ENCODE assay signal across 24 mouse cellular contexts in genomic region chr2:131488261-131488660, GRCm38 (mm10). TPM values are rescaled to one million over a fixed set of nuclear protein-coding genes. Genes with fewer than 3 reads are reported as not detected.
DNase-seq lines count a peak whose midpoint lies in the region; ATAC-seq and TF ChIP-seq lines count a peak whose summit lies in the region.
"Had no signal": no experiment of that assay in that cellular context is flagged by ENCODE, and none has a peak within 500 bp of the region (broad histone marks: within the 10 kb centered on the region; RNA-seq: fewer than 3 reads in every experiment).

No protein-coding gene starts in this region.

- peaks cover 11% of the 10 kb centered on the region for H3K79me2 ChIP-seq in C2C12 (ENCODE audit: control insufficient read depth, insufficient read depth)

- no peak overlapping the region for H3K27ac ChIP-seq in heart, embryonic 10.5 days
- 0 out of 2 replicates have a peak overlapping the region, but pooled peaks have one; percentile 66 for H3K27ac ChIP-seq in limb, embryonic 12.5 days
- H3K27ac ChIP-seq in midbrain, embryonic 10.5 days (replicated peaks) = no peak overlapping the region
- H3K27ac ChIP-seq: embryonic facial prominence, embryonic 13.5 days; embryonic facial prominence, embryonic 15.5 days; forebrain, embryonic 10.5 days; forebrain, embryonic 12.5 days had no signal

- no peak overlapping the region for H3ac ChIP-seq in C2C12 (ENCODE audit: control insufficient read depth, insufficient read length, low read depth)

- no peak overlapping the region for H3K4me3 ChIP-seq in heart, embryonic 10.5 days
- peak overlapping the region; percentile 6 for H3K4me3 ChIP-seq in C2C12 (ENCODE audit: insufficient read depth, poor library complexity, severe bottlenecking)
- no peak overlapping the region for H3K4me3 ChIP-seq in limb, embryonic 12.5 days (replicated peaks)
- no peak overlapping the region for H3K4me3 ChIP-seq in midbrain, embryonic 10.5 days
- H3K4me3 ChIP-seq: embryonic facial prominence, embryonic 13.5 days; embryonic facial prominence, embryonic 15.5 days; erythroblast, embryonic 14.5 days; forebrain, embryonic 10.5 days; forebrain, embryonic 12.5 days had no signal

- WGBS in heart, embryonic 10.5 days = 63% methylated on average over 4 of the region's 4 CpGs
- WGBS in limb, embryonic 12.5 days = 68% methylated on average over 4 of the region's 4 CpGs
- WGBS in midbrain, embryonic 10.5 days = 82% methylated on average over 4 of the region's 4 CpGs

- no peaks in the 10 kb centered on the region for H3K9me3 ChIP-seq in heart, embryonic 10.5 days
- no peaks in the 10 kb centered on the region for H3K9me3 ChIP-seq in limb, embryonic 12.5 days
- no peaks in the 10 kb centered on the region for H3K9me3 ChIP-seq in midbrain, embryonic 10.5 days (replicated peaks)
- H3K9me3 ChIP-seq: embryonic facial prominence, embryonic 13.5 days; embryonic facial prominence, embryonic 15.5 days; forebrain, embryonic 10.5 days; forebrain, embryonic 12.5 days had no signal

- peaks cover 6% of the 10 kb centered on the region; the same call in 1 of the 2 replicates for H3K27me3 ChIP-seq in heart, embryonic 10.5 days (ENCODE audit: insufficient read depth, poor library complexity, severe bottlenecking)
- H3K27me3 ChIP-seq in C2C12 (ENCODE audit: control insufficient read depth, insufficient read depth, insufficient read length) = no peaks in the 10 kb centered on the region
- no peaks in the 10 kb centered on the region for H3K27me3 ChIP-seq in limb, embryonic 12.5 days
- H3K27me3 ChIP-seq in midbrain, embryonic 10.5 days (ENCODE audit: low read depth, poor library complexity, severe bottlenecking) = peaks cover 27% of the 10 kb centered on the region
- H3K27me3 ChIP-seq: embryonic facial prominence, embryonic 13.5 days; embryonic facial prominence, embryonic 15.5 days had no signal

- intact Hi-C loops in heart, postnatal 36 days (cut with DNase I) = no loop called here

- no peak overlapping the region for H3K9ac ChIP-seq in limb, embryonic 12.5 days (replicated peaks)
- H3K9ac ChIP-seq: embryonic facial prominence, embryonic 13.5 days; embryonic facial prominence, embryonic 15.5 days; forebrain, embryonic 12.5 days had no signal

- no peak for TF ChIP-seq CTCF in C2C12 (IDR thresholded peaks at IDR 0.05; ENCODE audit: control insufficient read depth, insufficient read depth, insufficient read length)

- ATAC-seq in limb, embryonic 12.5 days (ENCODE audit: insufficient number of reproducible peaks, insufficient read depth, low FRiP score, low TSS enrichment, low read depth) = no peak
- ATAC-seq: forebrain, embryonic 14.5 days; forebrain, embryonic 16.5 days had no signal

- DNase-seq in cerebellum, adult 9-10 months = peak; percentile 1
- no peak for DNase-seq in cerebellum, adult 11 months
- DNase-seq in heart, embryonic 10.5 days (ENCODE audit: low spot score) = peak; percentile 51
- DNase-seq in heart, postnatal 36 days = no peak
- DNase-seq in midbrain, embryonic 10.5 days (ENCODE audit: low spot score) = no peak
- DNase-seq: adrenal gland, adult 2 months; adrenal gland, postnatal 10 days; adrenal gland, postnatal 25 days; B cell, adult 2 months; cerebellum, adult 11-12 months; cerebellum, adult 2 months; cerebellum, adult 9-11 months; cerebellum, postnatal 14 days; cerebellum, postnatal 36 days; embryo, embryonic 11 days had no signal

- H3K4me1 ChIP-seq in heart, embryonic 10.5 days = peaks cover 19% of the 10 kb centered on the region
- H3K4me1 ChIP-seq in limb, embryonic 12.5 days (replicated peaks) = peaks cover 52% of the 10 kb centered on the region
- H3K4me1 ChIP-seq in midbrain, embryonic 10.5 days = peaks cover 18% of the 10 kb centered on the region

- no peak overlapping the region for H3K4me2 ChIP-seq in limb, embryonic 12.5 days
- H3K4me2 ChIP-seq: embryonic facial prominence, embryonic 13.5 days; embryonic facial prominence, embryonic 15.5 days; forebrain, embryonic 12.5 days had no signal

- no peaks in the 10 kb centered on the region for H3K36me3 ChIP-seq in heart, embryonic 10.5 days
- no peaks in the 10 kb centered on the region for H3K36me3 ChIP-seq in C2C12 (ENCODE audit: control insufficient read depth, insufficient read depth)
- H3K36me3 ChIP-seq in limb, embryonic 12.5 days = no peaks in the 10 kb centered on the region
- no peaks in the 10 kb centered on the region for H3K36me3 ChIP-seq in midbrain, embryonic 10.5 days
- H3K36me3 ChIP-seq: embryonic facial prominence, embryonic 13.5 days; embryonic facial prominence, embryonic 15.5 days; forebrain, embryonic 10.5 days; forebrain, embryonic 12.5 days had no signal

- no peaks in the 10 kb centered on the region for H3K79me3 ChIP-seq in C2C12 (ENCODE audit: low read depth)

TF ChIP-seq in C2C12, 6 proteins besides CTCF, POLR2A, EP300 and RAD21:
- TF ChIP-seq FOSL1 (IDR thresholded peaks at IDR 0.05; ENCODE audit: insufficient read depth, low read length, poor library complexity, severe bottlenecking) (no peak), USF1 (IDR thresholded peaks at IDR 0.05; ENCODE audit: low read depth) (no peak), MAX (IDR thresholded peaks at IDR 0.05) (no peak), CEBPB (IDR thresholded peaks at IDR 0.05; ENCODE audit: low read depth) (no peak), MYOD1 (IDR thresholded peaks at IDR 0.05; ENCODE audit: control insufficient read depth, insufficient read length, low read depth) (no peak), MYOG (IDR thresholded peaks at IDR 0.05; ENCODE audit: control insufficient read depth, extremely low read depth, insufficient read length) (no peak)
TF ChIP-seq in C2C12: peak in this region for 0.

RNA-seq across cellular contexts. Expression of gene Smox, which starts 3.0 kb away (rescaled TPM):
- polyA plus RNA-seq in heart, embryonic 10.5 days (2016; fragmentation: Nextera tagmentation; extraction: Ambion mirVana) = 26.1 and 28.0 TPM in 2 replicates
- total RNA-seq in heart, postnatal 36 days (2021) = 10 to 100 TPM; 21.4 to 22.2 TPM
- 44.7 TPM for polyA plus RNA-seq in C2C12 (2012; fragmentation: generic; extraction: Trizol)
- polyA plus RNA-seq in limb, embryonic 12.5 days (2016; fragmentation: Nextera tagmentation; extraction: Ambion mirVana) = 85.5 and 96.5 TPM in 2 replicates
- 29.5 and 37.2 TPM in 2 replicates for polyA plus RNA-seq in midbrain, embryonic 10.5 days (2016; fragmentation: Nextera tagmentation; extraction: Ambion mirVana)

Comparison
In these comparisons a context has a peak if more than half of its experiments do, and no peak if none do; other contexts are left out.
1. DNase-seq: peak in cerebellum, adult 9-10 months (single experiment) and heart, embryonic 10.5 days (single experiment); none in cerebellum, adult 11 months (single experiment), heart, postnatal 36 days (0 of 2) and midbrain, embryonic 10.5 days (single experiment).